Mouse (Mus musculus) CH12.LX (cell line): ENCODE data around the gene Nek1. TPM values are rescaled to one million over a fixed set of nuclear protein-coding genes. Genes with fewer than 3 reads are reported as not detected.

Experiments
- DNase-seq: peaks from one replicate; pipeline ENCODE4 v3.0.0-alpha.2; 2013; ENCODE audit errors: extremely low read depth
- H3K27ac ChIP-seq: 2 replicates; pipeline ENCODE4 v1.5.1; 2012; ENCODE audit warnings: low read depth, mild to moderate bottlenecking, control low read depth, moderate library complexity; ENCODE audit not compliant: insufficient read depth
- H3K27me3 ChIP-seq: replicated peaks from 2 replicates; pipeline ENCODE3; 2012; ENCODE audit warnings: inconsistent platforms
- H3K36me3 ChIP-seq, 2 experiments: replicated peaks in 1 of 2; 2 replicates each; pipeline versions ENCODE3 to v1.6.1; 2012; ENCODE audit warnings: inconsistent platforms in 1 of 2, low read length in 1 of 2, mild to moderate bottlenecking in 1 of 2, mixed read lengths in 1 of 2, moderate library complexity in 1 of 2; ENCODE audit not compliant: control insufficient read depth in 1 of 2, insufficient read depth in 1 of 2
- H3K4me1 ChIP-seq, 2 experiments: 2 replicates each; pipeline ENCODE4 v1.6.1; 2012; ENCODE audit warnings: inconsistent platforms in 1 of 2, moderate library complexity in 1 of 2; ENCODE audit not compliant: insufficient read depth in 2 of 2, control insufficient read depth in 1 of 2
- H3K4me2 ChIP-seq: 2 replicates; pipeline ENCODE4 v1.6.1; 2012; ENCODE audit warnings: low read depth, mild to moderate bottlenecking, control low read depth; ENCODE audit not compliant: poor library complexity, insufficient read depth, severe bottlenecking
- H3K4me3 ChIP-seq, 3 experiments: fragments of 150-350 bp in 1 of 3; sonication (generic) in 1 of 3; replicated peaks in 1 of 3; 2 replicates each; pipeline versions ENCODE3 to v1.5.1; 2011 to 2012; ENCODE audit warnings: low read depth in 2 of 3, low read length in 2 of 3, mild to moderate bottlenecking in 2 of 3, moderate library complexity in 2 of 3, control low read depth in 1 of 3, improper control_type of control experiment in 1 of 3, inconsistent platforms in 1 of 3, mixed read lengths in 1 of 3; ENCODE audit not compliant: poor library complexity in 1 of 3
- H3K79me2 ChIP-seq: replicated peaks from 2 replicates; pipeline ENCODE4 v1.6.1; 2012; ENCODE audit warnings: mild to moderate bottlenecking, moderate library complexity; ENCODE audit not compliant: control insufficient read depth, poor library complexity, insufficient read depth, severe bottlenecking; ENCODE audit errors: extremely low read depth
- H3K9ac ChIP-seq: 2 replicates; pipeline ENCODE4 v1.6.1; 2012; ENCODE audit warnings: low read depth, mild to moderate bottlenecking, control low read depth, moderate library complexity; ENCODE audit not compliant: insufficient read depth
- H3K9me3 ChIP-seq: replicated peaks from 2 replicates; pipeline ENCODE3; 2012; ENCODE audit warnings: low read length, inconsistent platforms, mixed read lengths
- BHLHE40 ChIP-seq: IDR thresholded peaks from 2 replicates; pipeline ENCODE4 v1.6.1; 2011; ENCODE audit warnings: mild to moderate bottlenecking, low read depth, low read length, improper control_type of control experiment
- CHD1 ChIP-seq: IDR thresholded peaks from 2 replicates; pipeline ENCODE4 v1.6.1; 2012; ENCODE audit warnings: low read depth, low read length, improper control_type of control experiment, inconsistent platforms
- CHD2 ChIP-seq: IDR thresholded peaks from 2 replicates; pipeline ENCODE4 v1.6.1; 2011; ENCODE audit warnings: low read length, improper control_type of control experiment
- CTCF ChIP-seq, 2 experiments: IDR thresholded peaks in 1 of 2; conservative IDR thresholded peaks in 1 of 2; 2 replicates each; pipeline ENCODE4 v1.5.1; 2011 to 2012; ENCODE audit warnings: low read depth in 2 of 2, low read length in 2 of 2, improper control_type of control experiment in 1 of 2, inconsistent platforms in 1 of 2, mild to moderate bottlenecking in 1 of 2, moderate library complexity in 1 of 2
- E2F4 ChIP-seq: IDR thresholded peaks from 2 replicates; pipeline ENCODE4 v1.6.1; 2011; ENCODE audit warnings: low read depth, low read length, improper control_type of control experiment; ENCODE audit not compliant: insufficient replicate concordance
- EP300 ChIP-seq: IDR thresholded peaks from 2 replicates; pipeline ENCODE4 v1.6.1; 2011; ENCODE audit warnings: low read length, improper control_type of control experiment
- ETS1 ChIP-seq: conservative IDR thresholded peaks from 2 replicates; pipeline ENCODE4 v1.6.1; 2012; ENCODE audit warnings: low read depth, mild to moderate bottlenecking, inconsistent platforms, low read length, improper control_type of control experiment, moderate library complexity
- HCFC1 ChIP-seq: IDR thresholded peaks from 2 replicates; pipeline ENCODE4 v1.6.1; 2012; ENCODE audit warnings: low read depth, mild to moderate bottlenecking, inconsistent platforms, low read length, improper control_type of control experiment
- IRF4 ChIP-seq: IDR thresholded peaks from 2 replicates; pipeline ENCODE4 v1.6.1; 2014; ENCODE audit warnings: low read depth, mild to moderate bottlenecking, inconsistent platforms, low read length, improper control_type of control experiment
- JUN ChIP-seq: IDR thresholded peaks from 2 replicates; pipeline ENCODE4 v1.6.1; 2011; ENCODE audit warnings: low read depth, mild to moderate bottlenecking, low read length, improper control_type of control experiment, moderate library complexity; ENCODE audit not compliant: insufficient read depth
- MAX ChIP-seq: IDR thresholded peaks from 2 replicates; pipeline ENCODE4 v1.6.1; 2011; ENCODE audit warnings: low read length, improper control_type of control experiment
- MEF2A ChIP-seq: IDR thresholded peaks from 2 replicates; pipeline ENCODE4 v1.6.1; 2014; ENCODE audit warnings: low read depth, mild to moderate bottlenecking, inconsistent platforms, low read length, improper control_type of control experiment, borderline replicate concordance
- MXI1 ChIP-seq: IDR thresholded peaks from 2 replicates; pipeline ENCODE4 v1.6.1; 2011; ENCODE audit warnings: mild to moderate bottlenecking, low read depth, low read length, improper control_type of control experiment
- MYC ChIP-seq: IDR thresholded peaks from 2 replicates; pipeline ENCODE4 v1.6.1; 2011; ENCODE audit warnings: low read depth, mild to moderate bottlenecking, improper control_type of control experiment, low read length
- NRF1 ChIP-seq: IDR thresholded peaks from 2 replicates; pipeline ENCODE4 v1.6.1; 2014; ENCODE audit warnings: low read depth, mild to moderate bottlenecking, inconsistent platforms, low read length, improper control_type of control experiment, moderate library complexity
- PAX5 ChIP-seq: IDR thresholded peaks from 2 replicates; pipeline ENCODE4 v1.6.1; 2012; ENCODE audit warnings: low read length, inconsistent platforms, mixed read lengths
- POLR2A ChIP-seq: IDR thresholded peaks from 2 replicates; pipeline ENCODE4 v1.6.1; 2011; ENCODE audit warnings: low read depth, mild to moderate bottlenecking, improper control_type of control experiment, low read length
- SIN3A ChIP-seq: IDR thresholded peaks from 2 replicates; pipeline ENCODE4 v1.6.1; 2012; ENCODE audit warnings: low read length, improper control_type of control experiment, inconsistent platforms
- TBP ChIP-seq: conservative IDR thresholded peaks from 2 replicates; pipeline ENCODE4 v1.6.1; 2011; ENCODE audit warnings: low read depth, low read length, improper control_type of control experiment
- TCF12 ChIP-seq: IDR thresholded peaks from 2 replicates; pipeline ENCODE4 v1.6.1; 2014; ENCODE audit warnings: low read depth, mild to moderate bottlenecking, inconsistent platforms, low read length, improper control_type of control experiment
- UBTF ChIP-seq: IDR thresholded peaks from 2 replicates; pipeline ENCODE4 v1.6.1; 2012; ENCODE audit warnings: low read depth, mild to moderate bottlenecking, inconsistent platforms, low read length, improper control_type of control experiment, moderate library complexity
- USF2 ChIP-seq: conservative IDR thresholded peaks from 2 replicates; pipeline ENCODE4 v1.6.1; 2011; ENCODE audit warnings: low read depth, low read length, improper control_type of control experiment
- ZMIZ1 ChIP-seq: IDR thresholded peaks from 2 replicates; pipeline ENCODE4 v1.6.1; 2012; ENCODE audit warnings: low read depth, mild to moderate bottlenecking, inconsistent platforms, low read length, improper control_type of control experiment
- dilution Hi-C: fragments of 300-500 bp; cut with MboI; formaldehyde crosslinking; loops from 2 replicates; pipeline ENCODE4 v1.14.3; 2020; ENCODE audit warnings: low sequenced_read_pairs; ENCODE audit not compliant: extremely low pct_unique_long_range_greater_than_20kb, extremely low pct_ligation_motif_present
- in situ Hi-C: fragments of 300-500 bp; cut with MboI; formaldehyde crosslinking; loops from 3 replicates; pipeline ENCODE4 v1.14.3; 2019; ENCODE audit warnings: low sequenced_read_pairs, low pct_ligation_motif_present, low pct_unique_long_range_greater_than_20kb, mixed read lengths
- polyA plus RNA-seq: library from polyadenylated mRNA; unstranded; fragments of >175 nt; gene quantifications from 2 replicates; pipeline ENCODE4 v1.2.1, GENCODE M21; 2012; ENCODE audit warnings: low read depth; ENCODE audit not compliant: insufficient read length
- total RNA-seq, 2 experiments: library from RNA; depleted of rRNA; stranded (reverse); fragments of 300-350 nt in 1 of 2; fragments of >200 nt in 1 of 2; gene quantifications; 2 replicates each; pipeline ENCODE4 v1.2.3; 2012 to 2014

The Nek1 gene
- total and polyA plus RNA-seq, 3 experiments, result 7.7 to 9.2 (median 9.1) TPM

GRCm38 (mm10) chr8:60978496-60978895, 14.5 kb upstream of the Nek1 start:
- H3K9ac ChIP-seq, result no peak overlapping the region
- H3K9me3 ChIP-seq, result no peaks in the 10 kb centered on the region
- 0 out of 2 replicates have a peak, but pooled peaks have one; percentile 54 for TF ChIP-seq TBP
- no peak for TF ChIP-seq PAX5
- TF ChIP-seq, all 38 proteins: peak for 1
- Histone ChIP-seq H3K4me2 (peak overlapping the region; percentile 25), H3K27me3 (no peaks in the 10 kb centered on the region), H3K4me3 (no peak overlapping the region), H3K79me2 (peaks cover 60% of the 10 kb centered on the region), H3K4me1 (peaks cover 4 to 36% of the 10 kb centered on the region in 2 experiments; a peak in 3 of 4 replicates), H3K27ac (no peak overlapping the region), H3K36me3 (peaks cover 0 to 7% of the 10 kb centered on the region in 2 experiments)
- no peak for DNase-seq
- in situ Hi-C loops, result no loop called here
- dilution Hi-C loops, result no loop called here

- no peaks in the 10 kb centered on the region for H3K9me3 ChIP-seq
- H3K9ac ChIP-seq, result peak overlapping the region; percentile 30; the same call in 1 of the 2 replicates
- H3K36me3 ChIP-seq, result no peaks in the 10 kb centered on the region
- peaks cover 4 to 29% of the 10 kb centered on the region in 2 experiments; a peak in 2 of 4 replicates for H3K4me1 ChIP-seq
- peak overlapping the region in 2 of 3 experiments; percentile 67 to 91 for H3K4me3 ChIP-seq
- H3K4me2 ChIP-seq, result peak overlapping the region; percentile 98
- peaks cover 44% of the 10 kb centered on the region for H3K79me2 ChIP-seq
- in situ Hi-C loops (no loop called here), dilution Hi-C loops (no loop called here)
- no peak overlapping the region for H3K27ac ChIP-seq
- H3K27me3 ChIP-seq, result no peaks in the 10 kb centered on the region
- TF ChIP-seq CHD1 (0 out of 2 replicates have a peak, but pooled peaks have one; percentile 56), UBTF (no peak), E2F4 (no peak), ZMIZ1 (no peak), MYC (no peak)
- DNase-seq, result no peak
Measured at GRCm38 (mm10) chr8:60981388-60981787, 11.6 kb upstream of the Nek1 start.

GRCm38 (mm10) chr8:60982701-60983687, 10.0 kb upstream of the Nek1 start, which contains the start of gene Clcn3:
Gene Clcn3, minus strand, starts transcription at chr8:60983300.
- peak within 1 kb of the TSS; percentile 67 to 91 (median 82) for H3K4me3 ChIP-seq
- H3K9me3 ChIP-seq, result no peaks in the 10 kb centered on the region
- DNase-seq, result peak; percentile 98
- H3K4me1 ChIP-seq, result peaks cover 4 to 26% of the 10 kb centered on the region in 2 experiments; a peak in 2 of 4 replicates
- peaks cover 34% of the 10 kb centered on the region for H3K79me2 ChIP-seq
- H3K9ac ChIP-seq, result peak within 1 kb of the TSS; percentile 54
- in situ Hi-C loops, result no loop called here
- peak within 1 kb of the TSS; percentile 98 for H3K4me2 ChIP-seq
- H3K27ac ChIP-seq, result peak within 1 kb of the TSS; percentile 73
- dilution Hi-C loops, result no loop called here
- H3K27me3 ChIP-seq, result no peaks in the 10 kb centered on the region
- no peaks in the 10 kb centered on the region for H3K36me3 ChIP-seq
- TF ChIP-seq IRF4 (peak; percentile 58), ETS1 (peak; percentile 87), CTCF (conservative IDR thresholded peaks at IDR 0.05 in 1 of 2, IDR thresholded peaks at IDR 0.05 in 1 of 2; ENCODE audit: low read depth in 2 of 2, low read length in 2 of 2) (no peak), USF2 (no peak; the same call in 1 of the 2 replicates), MYC (no peak), ZMIZ1 (peak; percentile 91), EP300 (0 out of 2 replicates have a peak, but pooled peaks have one; percentile 4), MEF2A (no peak; the same call in 1 of the 2 replicates), MXI1 (peak; percentile 87; the same call in 1 of the 2 replicates), MAX (peak; percentile 91; the same call in 1 of the 2 replicates), TBP (peak; percentile 72; the same call in 1 of the 2 replicates), PAX5 (no peak), CHD2 (no peak), HCFC1 (peak; percentile 81), NRF1 (no peak; the same call in 1 of the 2 replicates), UBTF (peak; percentile 91), BHLHE40 (peak; percentile 99), POLR2A (peak; percentile 97), SIN3A (peak; percentile 84), JUN (no peak), TCF12 (peak; percentile 87)
